Mouse (Mus musculus) thymus, adult 2 months (tissue): ENCODE data around the gene Olfr312.

ENCODE experiments used
- CTCF ChIP-seq: fragments of 200-500 bp; IDR thresholded peaks from 2 replicates; pipeline ENCODE4 v1.5.1; 2012; ENCODE audit warnings: mild to moderate bottlenecking, control low read depth, low read length, moderate library complexity, borderline replicate concordance; ENCODE audit not compliant: control insufficient read depth, poor library complexity, insufficient read depth; ENCODE audit errors: extremely low read depth
- POLR2A ChIP-seq: fragments of 200-500 bp; IDR thresholded peaks from 2 replicates; pipeline ENCODE4 v1.6.1; 2012; ENCODE audit warnings: mild to moderate bottlenecking, low read length, control low read depth, moderate library complexity; ENCODE audit not compliant: control insufficient read depth, poor library complexity, insufficient read depth; ENCODE audit errors: extremely low read depth

- no peak for TF ChIP-seq CTCF
- no peak for TF ChIP-seq POLR2A
Observed at GRCm38 (mm10) chr11:58784182-58784581, 44.9 kb upstream of the Olfr312 start.
